In the genomic region with DNA sequence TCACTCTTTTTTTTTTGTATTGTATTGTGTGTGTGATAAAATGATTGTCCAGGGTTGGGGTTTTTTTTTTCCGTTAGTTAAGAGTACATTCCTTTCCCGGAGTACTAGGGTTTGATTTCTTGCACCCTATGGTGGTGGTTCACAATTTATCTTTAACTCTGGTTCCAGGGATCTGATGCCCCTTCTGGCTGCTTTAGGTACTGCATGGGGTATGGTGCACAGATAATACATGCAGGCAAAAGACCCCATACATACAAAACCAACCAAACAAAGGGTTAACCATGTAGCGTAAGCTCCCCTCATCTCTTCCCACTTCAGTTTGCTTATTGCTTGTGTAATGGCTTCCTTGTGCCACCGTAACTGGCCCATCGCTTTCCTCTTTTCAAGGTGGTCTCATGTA, we compare ENCODE assay signal across 10 mouse cellular contexts. TPM values are rescaled to one million over a fixed set of nuclear protein-coding genes. Genes with fewer than 3 reads are reported as not detected.
DNase-seq lines count a peak whose midpoint lies in the region; ATAC-seq and TF ChIP-seq lines count a peak whose summit lies in the region.
"Had no signal": no experiment of that assay in that cellular context is flagged by ENCODE, and none has a peak within 500 bp of the region (broad histone marks: within the 10 kb centered on the region; RNA-seq: fewer than 3 reads in every experiment).

No protein-coding gene starts in this region.

- no peak for TF ChIP-seq EP300 in lung, postnatal 0 days (IDR thresholded peaks at IDR 0.05)

- H3K4me2 ChIP-seq in midbrain, embryonic 14.5 days (ENCODE audit: low read length): no peak overlapping the region
- H3K4me2 ChIP-seq in midbrain, embryonic 13.5 days (replicated peaks): no peak overlapping the region
- no peak overlapping the region for H3K4me2 ChIP-seq in lung, postnatal 0 days (replicated peaks; ENCODE audit: low read depth, low read length)
- H3K4me2 ChIP-seq: hindbrain, embryonic 15.5 days; neural tube, embryonic 13.5 days had no signal

- TF ChIP-seq CTCF in gastrocnemius, adult 2 months (IDR thresholded peaks at IDR 0.05): peak; percentile 70
- peak; percentile 75 for TF ChIP-seq CTCF in lung, postnatal 0 days (IDR thresholded peaks at IDR 0.05)

- H3K9me3 ChIP-seq in midbrain, embryonic 14.5 days (ENCODE audit: control insufficient read depth, low read length): no peaks in the 10 kb centered on the region
- no peaks in the 10 kb centered on the region for H3K9me3 ChIP-seq in midbrain, embryonic 13.5 days
- H3K9me3 ChIP-seq in lung, postnatal 0 days (ENCODE audit: low read length): no peaks in the 10 kb centered on the region
- H3K9me3 ChIP-seq: hindbrain, embryonic 15.5 days; neural tube, embryonic 13.5 days had no signal

- DNase-seq in gastrocnemius, adult 2 months: no peak
- no peak for DNase-seq in gastrocnemius, postnatal 4 days (ENCODE audit: low spot score in 2 of 2)
- DNase-seq in midbrain, embryonic 14.5 days: peak; percentile 53
- DNase-seq in lung, postnatal 0 days (ENCODE audit: low spot score): peak; percentile 36
- peak; percentile 62 for DNase-seq in thymus, postnatal 0 days (ENCODE audit: low spot score)
- DNase-seq in ovary, adult 18-20 months (ENCODE audit: low spot score): no peak

- no peak overlapping the region for H3K9ac ChIP-seq in midbrain, embryonic 14.5 days (replicated peaks; ENCODE audit: low read length)
- H3K9ac ChIP-seq in midbrain, embryonic 13.5 days (replicated peaks): no peak overlapping the region
- no peak overlapping the region for H3K9ac ChIP-seq in lung, postnatal 0 days (replicated peaks; ENCODE audit: low read depth)
- H3K9ac ChIP-seq: hindbrain, embryonic 15.5 days; neural tube, embryonic 13.5 days had no signal

- peaks cover 33% of the 10 kb centered on the region for H3K36me3 ChIP-seq in midbrain, embryonic 14.5 days (ENCODE audit: control insufficient read depth, insufficient read depth, low read length)
- peaks cover 45% of the 10 kb centered on the region for H3K36me3 ChIP-seq in midbrain, embryonic 13.5 days
- peaks cover 26% of the 10 kb centered on the region for H3K36me3 ChIP-seq in lung, postnatal 0 days (ENCODE audit: insufficient read depth, low read length)

- intact Hi-C loops in gastrocnemius, adult 2 months (cut with DNase I): no loop called here

- no peak overlapping the region for H3K4me3 ChIP-seq in gastrocnemius, adult 2 months
- H3K4me3 ChIP-seq in midbrain, embryonic 14.5 days (replicated peaks; ENCODE audit: low read depth, low read length): no peak overlapping the region
- no peak overlapping the region for H3K4me3 ChIP-seq in midbrain, embryonic 13.5 days (replicated peaks)
- no peak overlapping the region for H3K4me3 ChIP-seq in lung, postnatal 0 days (ENCODE audit: low read depth, low read length)
- H3K4me3 ChIP-seq: hindbrain, embryonic 15.5 days; neural tube, embryonic 13.5 days had no signal

- H3K27ac ChIP-seq in gastrocnemius, adult 2 months: no peak overlapping the region
- no peak overlapping the region for H3K27ac ChIP-seq in midbrain, embryonic 14.5 days (replicated peaks; ENCODE audit: low read depth, low read length)
- no peak overlapping the region for H3K27ac ChIP-seq in midbrain, embryonic 13.5 days
- no peak overlapping the region for H3K27ac ChIP-seq in lung, postnatal 0 days (ENCODE audit: low read length)
- H3K27ac ChIP-seq: hindbrain, embryonic 15.5 days; neural tube, embryonic 13.5 days had no signal

- ATAC-seq in midbrain, embryonic 14.5 days (ENCODE audit: low FRiP score, low TSS enrichment): no peak
- no peak for ATAC-seq in midbrain, embryonic 13.5 days
- ATAC-seq in common myeloid progenitor, adult 5-6 weeks (replicated peaks; ENCODE audit: low read depth, poor library complexity, severe bottlenecking): peak; percentile 75
- ATAC-seq in lung, postnatal 0 days: no peak

- 94% methylated on average over 5 of the region's 5 CpGs for WGBS in midbrain, embryonic 14.5 days
- WGBS in midbrain, embryonic 13.5 days: 91% methylated on average over 5 of the region's 5 CpGs
- WGBS in lung, postnatal 0 days: 83% methylated on average over 5 of the region's 5 CpGs

- no peaks in the 10 kb centered on the region for H3K27me3 ChIP-seq in midbrain, embryonic 14.5 days (ENCODE audit: control insufficient read depth, insufficient read depth, low read length)
- H3K27me3 ChIP-seq in midbrain, embryonic 13.5 days: no peaks in the 10 kb centered on the region
- no peaks in the 10 kb centered on the region for H3K27me3 ChIP-seq in lung, postnatal 0 days (replicated peaks; ENCODE audit: insufficient read depth, low read length)
- H3K27me3 ChIP-seq: hindbrain, embryonic 15.5 days; neural tube, embryonic 13.5 days had no signal

- H3K4me1 ChIP-seq in midbrain, embryonic 14.5 days (ENCODE audit: control insufficient read depth, insufficient read depth, low read length): no peaks in the 10 kb centered on the region
- no peaks in the 10 kb centered on the region for H3K4me1 ChIP-seq in midbrain, embryonic 13.5 days (replicated peaks)
- no peaks in the 10 kb centered on the region; the same call in 1 of the 2 replicates for H3K4me1 ChIP-seq in lung, postnatal 0 days (ENCODE audit: insufficient read depth, low read depth, low read length)
- H3K4me1 ChIP-seq: hindbrain, embryonic 15.5 days; neural tube, embryonic 13.5 days had no signal

RNA-seq across cellular contexts. Expression of a gene that starts 10.7 kb away (rescaled TPM):
- total RNA-seq in gastrocnemius, adult 2 months (2021): 1 to 10 TPM; 7.8 to 9.2 TPM
- total RNA-seq in gastrocnemius, postnatal 4 days (2021): 10 to 100 TPM; 26.3 to 26.4 TPM
- 5.6 and 8.4 TPM in 2 replicates for polyA plus RNA-seq in midbrain, embryonic 14.5 days (2014; fragmentation: Nextera tagmentation; extraction: Ambion mirVana)
- 8.0 and 8.5 TPM in 2 replicates for polyA plus RNA-seq in midbrain, embryonic 13.5 days (2015; fragmentation: Nextera tagmentation; extraction: Ambion mirVana)
- total RNA-seq in common myeloid progenitor, adult 5-6 weeks (2017): 49.7 and 61.6 TPM in 2 replicates
- polyA plus RNA-seq in lung, postnatal 0 days (2015; fragmentation: Nextera tagmentation; extraction: Ambion mirVana): 20.4 and 23.5 TPM in 2 replicates
- 32.4 and 37.4 TPM in 2 replicates for polyA plus RNA-seq in thymus, postnatal 0 days (2015; fragmentation: Nextera tagmentation; extraction: Ambion mirVana)

RNA-seq across cellular contexts. Expression of a gene that starts 33.9 kb away (rescaled TPM):
- total RNA-seq in gastrocnemius, adult 2 months (2021): 10 to 100 TPM; 12.8 to 20.4 TPM
- total RNA-seq in gastrocnemius, postnatal 4 days (2021): 10 to 100 TPM; 14.2 to 15.9 TPM
- 35.9 and 36.1 TPM in 2 replicates for polyA plus RNA-seq in midbrain, embryonic 14.5 days (2014; fragmentation: Nextera tagmentation; extraction: Ambion mirVana)
- polyA plus RNA-seq in midbrain, embryonic 13.5 days (2015; fragmentation: Nextera tagmentation; extraction: Ambion mirVana): 30.3 and 31.3 TPM in 2 replicates
- 20.3 and 40.9 TPM in 2 replicates for total RNA-seq in common myeloid progenitor, adult 5-6 weeks (2017)
- 11.6 and 13.6 TPM in 2 replicates for polyA plus RNA-seq in lung, postnatal 0 days (2015; fragmentation: Nextera tagmentation; extraction: Ambion mirVana)
- 35.9 and 36.2 TPM in 2 replicates for polyA plus RNA-seq in thymus, postnatal 0 days (2015; fragmentation: Nextera tagmentation; extraction: Ambion mirVana)

RNA-seq across cellular contexts. Expression of a gene that starts 34.0 kb away (rescaled TPM):
- 10 to 100 TPM; 26.3 to 30.2 TPM for total RNA-seq in gastrocnemius, adult 2 months (2021)
- total RNA-seq in gastrocnemius, postnatal 4 days (2021): 10 to 100 TPM; 31.5 to 35.7 TPM
- polyA plus RNA-seq in midbrain, embryonic 14.5 days (2014; fragmentation: Nextera tagmentation; extraction: Ambion mirVana): 59.2 and 77.2 TPM in 2 replicates
- polyA plus RNA-seq in midbrain, embryonic 13.5 days (2015; fragmentation: Nextera tagmentation; extraction: Ambion mirVana): 75.7 and 82.2 TPM in 2 replicates
- 160 and 171 TPM in 2 replicates for total RNA-seq in common myeloid progenitor, adult 5-6 weeks (2017)
- polyA plus RNA-seq in lung, postnatal 0 days (2015; fragmentation: Nextera tagmentation; extraction: Ambion mirVana): 23.6 and 26.2 TPM in 2 replicates
- 56.5 and 56.9 TPM in 2 replicates for polyA plus RNA-seq in thymus, postnatal 0 days (2015; fragmentation: Nextera tagmentation; extraction: Ambion mirVana)

Comparison
In these comparisons a context has a peak if more than half of its experiments do, and no peak if none do; other contexts are left out.
1. DNase-seq: peak in midbrain, embryonic 14.5 days (single experiment), lung, postnatal 0 days (single experiment) and thymus, postnatal 0 days (single experiment); none in gastrocnemius, adult 2 months (single experiment), gastrocnemius, postnatal 4 days (0 of 2) and ovary, adult 18-20 months (single experiment).